Mouse (Mus musculus) megakaryocyte, adult 5-6 weeks (primary cell): ENCODE measurements around the gene Dapk3. TPM values are rescaled to one million over a fixed set of nuclear protein-coding genes. Genes with fewer than 3 reads are reported as not detected.
"Not testable (repeated sequence)": the region's sequence is repeated elsewhere in the genome, so short reads cannot be mapped to it uniquely, and the experiment has no call there.

ENCODE experiments used
- ATAC-seq: 2 replicates; pipeline ENCODE4 v1.8.0; 2016; ENCODE audit warnings: mild to moderate bottlenecking, inconsistent platforms; ENCODE audit not compliant: poor library complexity, severe bottlenecking
- total RNA-seq, 2 experiments: library from RNA; stranded (forward) in 1 of 2; stranded (reverse) in 1 of 2; fragments of 153-499, 151-499 nt in 1 of 2; fragments of 221-1000, 200-1000 nt in 1 of 2; gene quantifications; 2 replicates each; pipeline versions ENCODE4 v1.2.3 to v1.2.4; 2015 to 2017

Dapk3 gene
- total RNA-seq, 2 experiments from 2014 or later: 9.8 to 27.5 TPM

DNA sequence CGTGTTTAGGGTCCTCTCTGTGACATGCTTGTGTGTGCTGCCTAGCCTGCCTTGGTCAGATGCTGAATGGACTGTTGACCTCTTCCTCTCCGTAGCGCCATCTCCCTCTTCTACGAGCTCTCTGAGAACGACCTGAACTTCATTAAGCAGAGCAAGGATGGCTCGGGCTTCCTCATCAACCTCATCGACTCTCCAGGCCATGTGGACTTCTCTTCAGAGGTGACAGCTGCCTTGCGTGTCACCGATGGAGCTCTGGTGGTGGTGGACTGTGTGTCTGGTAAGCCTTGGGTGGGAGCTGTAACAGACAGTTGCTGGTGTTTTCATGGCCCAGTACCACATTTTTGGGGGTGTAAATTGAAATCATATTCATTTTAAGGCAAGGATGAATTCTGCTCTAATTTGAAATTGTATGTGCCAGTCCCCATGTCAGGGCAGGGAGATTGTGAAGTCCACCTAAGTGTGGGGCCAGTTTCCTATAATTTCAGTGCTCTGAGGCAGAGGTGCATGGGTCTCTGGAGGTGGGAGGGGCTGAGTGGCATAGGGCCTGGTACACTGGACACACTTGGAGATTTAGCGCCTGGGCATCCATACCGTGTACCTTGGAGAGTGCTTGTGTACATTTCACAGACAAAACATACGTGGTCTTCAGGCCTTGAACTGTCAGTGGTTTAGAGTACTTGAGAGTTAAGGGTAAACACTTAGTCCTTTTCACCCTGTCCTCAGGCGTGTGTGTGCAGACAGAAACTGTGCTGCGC lies 4.7 kb upstream of the Dapk3 start:
- no peak for ATAC-seq

DNA sequence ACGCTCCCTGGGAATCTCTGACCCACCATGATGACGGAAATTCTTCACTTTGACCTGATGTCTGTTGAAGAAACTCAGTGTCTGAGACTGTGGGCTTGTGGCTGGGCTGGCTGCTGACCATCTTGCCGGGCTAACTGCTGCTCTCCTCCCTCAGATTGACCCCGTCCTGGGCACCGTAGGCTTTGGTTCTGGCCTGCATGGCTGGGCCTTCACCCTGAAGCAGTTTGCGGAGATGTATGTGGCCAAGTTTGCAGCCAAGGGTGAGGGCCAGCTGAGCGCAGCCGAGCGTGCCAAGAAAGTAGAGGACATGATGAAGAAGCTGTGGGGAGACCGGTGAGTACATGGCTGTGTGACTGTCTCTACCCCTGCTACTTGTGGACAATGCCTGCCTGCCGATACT lies 3.9 kb upstream of the Dapk3 start:
- ATAC-seq: no peak

DNA sequence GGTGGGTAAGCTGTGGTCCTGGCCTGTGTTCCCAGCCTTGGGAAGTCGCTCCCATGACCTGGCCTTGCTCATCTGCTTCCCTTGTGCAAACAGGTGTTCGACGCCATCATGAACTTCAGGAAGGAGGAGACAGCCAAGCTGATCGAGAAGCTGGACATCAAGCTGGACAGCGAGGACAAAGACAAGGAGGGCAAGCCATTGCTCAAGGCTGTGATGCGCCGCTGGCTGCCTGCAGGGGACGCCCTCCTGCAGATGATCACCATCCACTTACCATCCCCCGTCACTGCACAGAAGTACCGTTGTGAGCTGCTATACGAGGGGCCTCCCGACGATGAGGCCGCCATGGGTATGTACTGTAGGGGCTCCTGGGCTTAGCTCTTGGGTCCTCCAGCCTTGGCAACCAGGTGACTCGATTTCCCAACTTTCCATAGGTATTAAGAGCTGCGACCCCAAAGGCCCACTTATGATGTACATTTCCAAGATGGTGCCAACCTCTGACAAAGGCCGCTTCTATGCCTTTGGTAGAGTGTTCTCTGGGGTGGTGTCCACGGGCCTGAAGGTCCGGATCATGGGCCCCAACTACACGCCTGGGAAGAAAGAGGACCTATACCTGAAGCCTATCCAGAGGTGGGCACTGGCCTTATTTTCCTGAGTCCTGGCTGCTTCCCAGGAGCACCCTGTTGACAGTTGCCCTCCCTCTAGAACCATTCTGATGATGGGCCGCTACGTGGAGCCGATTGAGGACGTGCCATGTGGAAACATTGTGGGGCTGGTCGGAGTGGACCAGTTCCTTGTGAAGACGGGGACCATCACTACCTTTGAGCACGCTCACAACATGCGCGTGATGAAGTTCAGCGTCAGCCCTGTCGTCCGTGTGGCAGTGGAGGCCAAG lies 3.1 kb upstream of the Dapk3 start:
- ATAC-seq: no peak

DNA sequence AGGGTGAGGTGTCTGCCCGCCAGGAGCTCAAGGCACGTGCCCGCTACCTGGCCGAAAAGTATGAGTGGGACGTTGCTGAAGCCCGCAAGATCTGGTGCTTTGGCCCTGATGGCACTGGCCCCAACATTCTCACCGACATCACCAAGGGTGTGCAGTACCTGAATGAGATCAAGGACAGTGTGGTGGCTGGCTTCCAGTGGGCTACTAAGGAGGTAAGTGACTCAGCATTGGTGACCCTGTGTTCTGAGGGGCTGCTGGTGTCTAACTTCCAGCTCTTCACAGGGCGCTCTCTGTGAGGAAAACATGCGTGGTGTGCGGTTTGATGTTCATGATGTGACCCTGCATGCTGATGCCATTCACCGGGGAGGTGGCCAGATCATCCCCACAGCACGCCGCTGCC lies 1.9 kb upstream of the Dapk3 start:
- ATAC-seq: no peak

DNA sequence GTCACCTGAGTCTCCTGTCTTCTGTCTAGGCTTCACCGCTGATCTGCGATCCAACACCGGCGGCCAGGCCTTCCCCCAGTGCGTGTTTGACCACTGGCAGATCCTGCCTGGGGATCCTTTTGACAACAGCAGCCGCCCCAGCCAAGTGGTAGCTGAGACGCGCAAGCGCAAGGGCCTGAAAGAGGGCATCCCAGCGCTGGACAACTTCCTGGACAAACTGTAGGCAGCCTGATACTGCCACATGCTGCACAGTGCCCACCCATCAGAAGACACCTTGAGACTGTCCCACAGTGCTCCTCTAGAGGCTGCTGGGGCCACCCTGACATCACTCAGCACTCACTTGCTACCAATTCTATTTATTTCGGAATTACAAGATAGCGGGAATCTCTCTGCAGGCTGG lies 945 bp upstream of the Dapk3 start:
- ATAC-seq: not testable (repeated sequence)

- no peak for ATAC-seq
Observed at GRCm38 (mm10) chr10:81183805-81184204, 1.0 kb downstream of the Dapk3 start, which contains the start of gene 4930442H23Rik. 4930442H23Rik (minus strand) TSS chr10:81183849.

GRCm38 (mm10) chr10:81184765-81185164 lies 2.0 kb downstream of the Dapk3 start:
- ATAC-seq: no peak

DNA sequence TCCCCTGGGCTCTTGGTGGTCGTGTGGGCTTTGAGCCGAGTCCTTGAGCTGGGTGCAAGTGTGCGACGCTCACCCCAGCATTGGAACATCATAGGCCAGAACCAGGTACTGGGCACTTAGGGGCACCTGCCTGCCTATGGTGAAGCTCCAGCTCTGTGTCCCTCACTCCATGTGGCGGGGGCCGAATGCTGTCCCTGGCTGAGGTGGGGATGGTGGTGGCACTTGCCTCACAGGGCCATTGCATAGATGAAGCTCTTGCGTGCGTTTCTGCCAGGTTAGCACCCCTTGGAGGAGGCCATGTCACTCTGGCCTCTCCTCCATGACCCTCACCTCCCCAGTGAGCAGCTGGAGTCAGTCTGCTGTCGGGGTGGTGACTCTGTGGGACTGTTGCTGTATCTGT lies 4.4 kb downstream of the Dapk3 start:
- ATAC-seq: no peak

DNA sequence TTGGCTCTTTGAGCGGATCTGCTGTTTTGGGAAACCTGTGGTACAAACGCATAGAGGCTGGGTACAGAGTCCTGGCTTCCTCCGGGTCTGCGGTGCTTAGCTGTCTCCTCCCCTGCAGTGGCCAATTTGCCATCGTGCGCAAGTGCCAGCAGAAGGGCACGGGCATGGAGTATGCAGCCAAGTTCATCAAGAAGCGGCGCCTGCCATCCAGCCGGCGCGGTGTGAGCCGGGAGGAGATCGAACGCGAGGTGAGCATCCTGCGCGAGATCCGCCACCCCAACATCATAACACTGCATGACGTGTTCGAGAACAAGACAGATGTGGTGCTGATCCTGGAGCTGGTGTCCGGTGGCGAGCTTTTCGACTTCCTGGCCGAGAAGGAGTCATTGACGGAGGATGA lies 7.0 kb downstream of the Dapk3 start:
- ATAC-seq: no peak

GRCm38 (mm10) chr10:81190236-81190911 lies 7.6 kb downstream of the Dapk3 start:
- ATAC-seq: no peak

DNA sequence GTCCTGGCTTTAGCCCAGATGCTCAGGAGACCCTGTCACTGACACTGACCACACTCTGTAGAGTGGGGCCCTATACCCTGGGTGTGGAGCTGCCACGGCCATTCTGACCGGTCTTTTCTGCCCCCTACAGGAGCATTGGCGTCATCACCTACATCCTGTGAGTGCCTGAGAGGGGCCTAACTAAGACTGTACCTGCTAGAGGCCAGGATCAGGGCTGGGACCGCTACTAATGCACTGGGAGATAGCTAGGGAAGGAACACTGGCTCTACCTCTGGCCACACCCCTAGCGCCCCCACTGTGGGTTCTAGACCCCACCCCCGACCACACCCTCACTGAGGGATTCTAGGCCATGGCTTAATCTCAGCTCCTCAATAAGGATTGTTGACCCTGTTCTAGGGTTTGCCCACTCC lies 8.1 kb downstream of the Dapk3 start:
- ATAC-seq: no peak

- no peak for ATAC-seq
Observed at GRCm38 (mm10) chr10:81191342-81191982, 8.7 kb downstream of the Dapk3 start.

DNA sequence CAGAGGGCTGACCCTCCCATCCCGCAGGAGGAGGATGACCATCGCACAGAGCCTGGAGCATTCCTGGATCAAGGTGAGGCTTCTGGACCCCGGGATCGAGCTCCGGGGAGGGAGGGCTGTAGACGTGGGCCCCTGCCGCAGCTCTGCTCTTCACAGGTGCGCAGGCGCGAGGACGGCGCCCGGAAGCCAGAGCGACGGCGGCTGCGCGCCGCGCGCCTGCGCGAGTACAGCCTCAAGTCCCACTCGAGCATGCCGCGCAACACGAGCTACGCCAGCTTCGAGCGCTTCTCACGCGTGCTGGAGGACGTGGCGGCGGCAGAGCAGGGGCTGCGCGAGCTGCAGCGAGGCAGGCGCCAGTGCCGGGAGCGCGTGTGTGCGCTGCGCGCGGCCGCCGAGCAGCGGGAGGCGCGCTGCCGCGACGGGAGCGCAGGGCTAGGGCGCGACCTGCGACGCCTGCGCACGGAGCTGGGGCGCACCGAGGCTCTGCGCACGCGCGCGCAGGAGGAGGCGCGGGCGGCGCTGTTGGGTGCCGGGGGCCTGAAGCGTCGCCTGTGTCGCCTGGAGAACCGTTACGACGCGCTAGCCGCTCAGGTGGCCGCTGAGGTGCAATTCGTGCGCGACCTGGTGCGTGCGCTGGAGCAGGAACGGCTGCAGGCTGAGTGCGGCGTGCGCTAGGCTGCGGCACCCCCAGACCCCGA lies 9.6 kb downstream of the Dapk3 start:
- peak; percentile 64 for ATAC-seq

- no peak for ATAC-seq
Observed at GRCm38 (mm10) chr10:81192968-81193501, 10.2 kb downstream of the Dapk3 start.

DNA sequence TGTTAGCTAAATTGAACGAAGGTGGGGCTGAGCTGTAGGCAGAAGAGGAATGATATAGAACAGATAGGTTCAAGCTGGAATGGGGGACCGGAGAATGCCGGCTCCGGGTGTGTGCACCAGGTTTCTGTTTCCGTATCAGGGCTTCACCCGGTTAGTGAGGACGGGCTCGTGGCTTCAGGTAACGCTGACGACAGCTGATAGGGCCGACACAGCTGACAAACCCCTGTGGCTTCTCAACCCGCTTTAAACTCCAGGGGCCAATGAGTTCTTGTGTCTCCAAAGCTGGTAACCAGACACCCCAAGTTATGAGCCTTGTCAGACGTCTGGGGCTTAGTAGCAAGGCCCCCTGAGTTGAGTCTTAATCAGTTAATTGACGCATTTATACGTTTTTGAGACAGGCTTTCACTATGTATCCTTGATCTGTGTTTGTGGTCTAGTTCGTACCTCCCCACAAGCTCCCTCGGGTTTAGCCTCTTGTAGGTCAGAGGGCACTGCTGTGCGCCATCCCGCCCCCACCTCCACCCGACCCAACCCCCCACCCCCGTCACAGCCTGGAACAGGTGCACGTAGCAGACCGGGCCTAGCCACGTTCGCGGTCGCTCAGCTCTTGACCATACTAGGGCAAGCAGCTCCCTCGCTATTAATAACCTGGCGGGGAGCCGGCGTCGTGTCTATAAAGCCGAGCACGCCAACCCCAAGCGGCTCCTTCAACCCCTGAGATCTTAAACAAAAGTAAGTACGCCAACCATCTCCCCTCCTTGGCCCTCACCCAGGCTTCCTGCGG lies 11.4 kb downstream of the Dapk3 start:
- ATAC-seq: no peak

GRCm38 (mm10) chr10:81195300-81195699 lies 12.5 kb downstream of the Dapk3 start:
- ATAC-seq: no peak

DNA sequence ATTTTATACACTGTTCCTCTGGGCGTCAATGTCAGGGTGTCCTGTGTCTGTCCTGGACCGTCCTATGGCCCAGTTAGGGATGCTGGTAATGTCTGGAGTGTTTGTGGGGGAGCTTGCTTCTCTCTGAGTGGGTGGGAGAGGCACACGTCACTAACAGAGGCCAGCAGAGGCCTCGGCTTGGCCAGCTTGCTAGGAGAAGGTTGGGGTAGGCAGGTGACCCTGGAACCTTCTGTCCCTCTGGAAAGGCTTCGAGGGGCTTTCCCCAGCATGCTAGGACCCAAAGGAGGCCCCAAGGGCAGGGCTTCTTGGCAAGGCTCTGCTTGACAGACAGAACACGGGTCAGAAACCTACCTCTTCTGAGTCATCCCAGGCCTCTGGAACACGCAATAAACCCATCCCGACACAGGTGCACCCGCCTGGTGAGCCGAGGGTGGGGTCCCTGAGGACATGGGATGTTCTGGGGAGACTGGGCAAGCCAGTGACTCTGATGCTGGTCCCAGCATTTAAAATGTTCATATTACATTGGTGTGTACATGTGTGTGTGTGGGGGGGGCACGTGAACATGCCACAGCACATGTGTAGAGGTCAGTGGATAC lies 13.8 kb downstream of the Dapk3 start:
- no peak for ATAC-seq

DNA sequence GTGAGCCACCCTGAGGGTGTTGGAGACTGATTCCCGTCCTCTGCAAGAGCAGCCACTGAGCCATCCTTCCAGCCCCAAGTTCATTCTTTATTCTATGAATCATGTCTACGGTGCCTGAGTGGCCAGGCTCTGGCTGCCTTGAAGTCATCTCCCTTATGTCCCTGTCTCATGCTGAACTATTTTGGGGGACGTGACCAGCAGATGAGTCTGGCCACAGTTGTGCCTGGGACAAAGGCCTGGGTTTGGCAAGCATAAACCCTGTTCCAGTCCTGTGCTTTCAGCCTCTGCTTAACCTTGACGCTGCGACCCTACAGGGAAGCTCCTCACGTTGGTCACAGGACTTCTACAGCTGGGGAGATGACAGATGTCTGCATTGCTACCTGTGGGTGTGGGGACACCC lies 14.5 kb downstream of the Dapk3 start:
- ATAC-seq: no peak

GRCm38 (mm10) chr10:81198230-81198629 lies 15.4 kb downstream of the Dapk3 start:
- ATAC-seq: peak; percentile 88
